Comparison of ENCODE assay signal across 22 mouse cellular contexts in genomic region chr16:64569496-64569895, GRCm38 (mm10). TPM values are rescaled to one million over a fixed set of nuclear protein-coding genes. Genes with fewer than 3 reads are reported as not detected.
DNase-seq lines count a peak whose midpoint lies in the region; ATAC-seq and TF ChIP-seq lines count a peak whose summit lies in the region.
"Had no signal": no experiment of that assay in that cellular context is flagged by ENCODE, and none has a peak within 500 bp of the region (broad histone marks: within the 10 kb centered on the region; RNA-seq: fewer than 3 reads in every experiment).

No protein-coding gene starts in this region.

- H3K9ac ChIP-seq in forebrain, postnatal 0 days, result no peak overlapping the region
- H3K9ac ChIP-seq: embryonic facial prominence, embryonic 12.5 days; forebrain, embryonic 13.5 days; heart, embryonic 12.5 days; hindbrain, embryonic 14.5 days had no signal

- no peaks in the 10 kb centered on the region for H3K9me3 ChIP-seq in forebrain, postnatal 0 days (ENCODE audit: low read length)
- H3K9me3 ChIP-seq: embryonic facial prominence, embryonic 12.5 days; forebrain, embryonic 13.5 days; heart, embryonic 12.5 days; hindbrain, embryonic 10.5 days had no signal

- no peaks in the 10 kb centered on the region for H3K36me3 ChIP-seq in myocyte (ENCODE audit: control insufficient read depth, insufficient read depth)
- H3K36me3 ChIP-seq in forebrain, postnatal 0 days (ENCODE audit: insufficient read depth), result no peaks in the 10 kb centered on the region
- H3K36me3 ChIP-seq: embryonic facial prominence, embryonic 12.5 days; heart, embryonic 12.5 days; hindbrain, embryonic 10.5 days had no signal

- TF ChIP-seq POLR2A in myocyte (IDR thresholded peaks at IDR 0.05; ENCODE audit: insufficient read length, low read depth), result no peak

- no peak overlapping the region for H3ac ChIP-seq in myocyte (ENCODE audit: control insufficient read depth, insufficient read length)

- no peaks in the 10 kb centered on the region for H3K4me1 ChIP-seq in forebrain, postnatal 0 days (ENCODE audit: insufficient read depth)
- H3K4me1 ChIP-seq: embryonic facial prominence, embryonic 12.5 days; forebrain, embryonic 13.5 days; heart, embryonic 12.5 days; hindbrain, embryonic 10.5 days had no signal

- H3K27me3 ChIP-seq in myocyte (ENCODE audit: control insufficient read depth, insufficient read depth, insufficient read length), result no peaks in the 10 kb centered on the region
- no peaks in the 10 kb centered on the region for H3K27me3 ChIP-seq in forebrain, postnatal 0 days (ENCODE audit: insufficient read depth, low read length)
- H3K27me3 ChIP-seq: embryonic facial prominence, embryonic 12.5 days; forebrain, embryonic 13.5 days; heart, embryonic 12.5 days had no signal

- TF ChIP-seq CTCF in forebrain, postnatal 0 days (IDR thresholded peaks at IDR 0.05; ENCODE audit: low read depth), result no peak

- H3K27ac ChIP-seq in forebrain, postnatal 0 days (ENCODE audit: low read depth, low read length), result no peak overlapping the region
- H3K27ac ChIP-seq: embryonic facial prominence, embryonic 12.5 days; forebrain, embryonic 13.5 days; gastrocnemius, adult 2 months; hindbrain, embryonic 10.5 days; hindbrain, embryonic 14.5 days had no signal

- ATAC-seq in forebrain, postnatal 0 days, result no peak
- ATAC-seq: forebrain, embryonic 13.5 days had no signal

- no peaks in the 10 kb centered on the region for H3K79me2 ChIP-seq in myocyte (ENCODE audit: control insufficient read depth, insufficient read depth)

- WGBS in forebrain, postnatal 0 days, result 93% methylated on average over 8 of the region's 8 CpGs

- H3K4me3 ChIP-seq in myocyte, result no peak overlapping the region
- H3K4me3 ChIP-seq in forebrain, postnatal 0 days (ENCODE audit: low read depth, low read length), result no peak overlapping the region
- H3K4me3 ChIP-seq: embryonic facial prominence, embryonic 12.5 days; forebrain, embryonic 13.5 days; gastrocnemius, adult 2 months; heart, embryonic 12.5 days; hindbrain, embryonic 10.5 days had no signal

- H3K4me2 ChIP-seq in myocyte (ENCODE audit: low read depth), result peak overlapping the region; percentile 61
- no peak overlapping the region for H3K4me2 ChIP-seq in forebrain, postnatal 0 days (ENCODE audit: low read depth)
- H3K4me2 ChIP-seq: embryonic facial prominence, embryonic 12.5 days; forebrain, embryonic 13.5 days; heart, embryonic 12.5 days; hindbrain, embryonic 14.5 days had no signal

- peak; percentile 5 to 28 for DNase-seq in adrenal gland, postnatal 36 days
- DNase-seq in adrenal gland, postnatal 10 days, result no peak
- peak; percentile 1 for DNase-seq in lung, postnatal 36 days
- DNase-seq in lung, postnatal 4 days, result no peak
- DNase-seq in Muller cell, postnatal 12 days (ENCODE audit: inconsistent ontology term), result peak; percentile 62
- DNase-seq in forebrain, postnatal 0 days, result no peak
- DNase-seq: cerebellum, adult 11-12 months; cerebellum, adult 9-10 months; cerebellum, postnatal 25 days; gastrocnemius, adult 2 months; gastrocnemius, postnatal 25 days had no signal

TF ChIP-seq in myocyte, 11 proteins besides CTCF, POLR2A, EP300 and RAD21:
- TF ChIP-seq TCF3 (IDR thresholded peaks at IDR 0.05; ENCODE audit: insufficient read length, low read depth) (no peak), REST (IDR thresholded peaks at IDR 0.05; ENCODE audit: insufficient read depth, insufficient read length) (no peak), USF1 (IDR thresholded peaks at IDR 0.05; ENCODE audit: low read depth) (no peak), MAX (IDR thresholded peaks at IDR 0.05; ENCODE audit: low read depth) (no peak), CEBPB (IDR thresholded peaks at IDR 0.05; ENCODE audit: insufficient read depth, poor library complexity, severe bottlenecking) (no peak), MYOD1 (IDR thresholded peaks at IDR 0.05; ENCODE audit: control insufficient read depth in 1 of 3, insufficient read length in 2 of 3, low read depth in 2 of 3) (no peak), E2F4 (IDR thresholded peaks at IDR 0.05; ENCODE audit: insufficient read depth) (no peak), MYOG (IDR thresholded peaks at IDR 0.05; ENCODE audit: control insufficient read depth in 1 of 3, insufficient read depth in 1 of 3, insufficient read length in 2 of 3, low read depth in 2 of 3) (no peak), POLR2AphosphoS2 (IDR thresholded peaks at IDR 0.05; ENCODE audit: insufficient read length, low read depth) (no peak), TCF12 (IDR thresholded peaks at IDR 0.05; ENCODE audit: insufficient read depth, poor library complexity, severe bottlenecking) (no peak), SRF (IDR thresholded peaks at IDR 0.05; ENCODE audit: control insufficient read depth, insufficient read length, low read depth) (no peak)
TF ChIP-seq in myocyte: peak in this region for 0.

RNA-seq across cellular contexts. Expression of gene Csnka2ip, which starts 32.7 kb away (rescaled TPM):
- not detected for total RNA-seq in adrenal gland, postnatal 36 days (2021)
- total RNA-seq in adrenal gland, postnatal 10 days (2021), result not detected
- not detected for polyA plus RNA-seq in myocyte (2012; fragmentation: generic; extraction: Trizol)
- not detected in 2 replicates for total RNA-seq in forebrain, postnatal 0 days (2014; rRNA removed)
- not detected in 2 replicates for polyA plus RNA-seq in forebrain, postnatal 0 days (2015; fragmentation: Nextera tagmentation; extraction: Ambion mirVana)
- total RNA-seq: ES-E14; gastrocnemius, adult 2 months; gastrocnemius, postnatal 25 days; granulocyte monocyte progenitor cell, adult 5-6 weeks; heart, adult 8-10 months; heart, postnatal 25 days had no signal
- polyA plus RNA-seq: embryonic facial prominence, embryonic 12.5 days; forebrain, embryonic 13.5 days; heart, embryonic 12.5 days; heart, embryonic 16.5 days; hindbrain, embryonic 10.5 days had no signal

Comparison
In these comparisons a context has a peak if more than half of its experiments do, and no peak if none do; other contexts are left out.
1. DNase-seq: peak in adrenal gland, postnatal 36 days (2 of 2), lung, postnatal 36 days (single experiment) and Muller cell, postnatal 12 days (single experiment); none in adrenal gland, postnatal 10 days (single experiment), lung, postnatal 4 days (0 of 2) and forebrain, postnatal 0 days (single experiment).